30 mouse cellular contexts compared by ENCODE assay signal in the genomic region with DNA sequence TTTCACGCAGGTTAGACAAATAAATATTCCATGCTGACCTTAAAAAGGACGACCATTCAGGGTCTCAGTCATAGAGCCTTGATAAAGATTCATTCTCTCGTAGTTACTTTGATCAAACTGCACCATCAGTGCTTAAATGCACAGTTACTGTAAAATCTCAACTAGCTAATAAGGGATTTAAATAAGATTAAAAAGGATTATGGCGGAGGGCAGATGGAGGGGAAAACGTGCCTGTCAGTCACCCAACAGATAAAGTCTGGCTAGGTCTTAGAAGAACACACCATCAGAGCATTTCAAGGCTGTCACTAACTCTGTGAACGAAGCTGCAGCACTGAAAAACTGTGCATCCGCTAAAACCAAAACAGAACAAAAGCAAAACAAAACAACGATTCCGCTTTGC. TPM values are rescaled to one million over a fixed set of nuclear protein-coding genes. Genes with fewer than 3 reads are reported as not detected.
DNase-seq lines count a peak whose midpoint lies in the region; ATAC-seq and TF ChIP-seq lines count a peak whose summit lies in the region.
"Had no signal": no experiment of that assay in that cellular context is flagged by ENCODE, and none has a peak within 500 bp of the region (broad histone marks: within the 10 kb centered on the region; RNA-seq: fewer than 3 reads in every experiment).

No protein-coding gene starts in this region.

- no peak overlapping the region for H3K27ac ChIP-seq in forebrain, embryonic 14.5 days (ENCODE audit: low read depth, low read length)
- no peak overlapping the region for H3K27ac ChIP-seq in forebrain, embryonic 15.5 days (replicated peaks)
- H3K27ac ChIP-seq in hindbrain, postnatal 0 days = no peak overlapping the region
- no peak overlapping the region for H3K27ac ChIP-seq in hindbrain, embryonic 13.5 days
- H3K27ac ChIP-seq in midbrain, embryonic 15.5 days = no peak overlapping the region
- H3K27ac ChIP-seq: embryonic facial prominence, embryonic 15.5 days; kidney, embryonic 15.5 days; limb, embryonic 13.5 days; liver, embryonic 12.5 days; neural tube, embryonic 15.5 days had no signal

- no peaks in the 10 kb centered on the region for H3K36me3 ChIP-seq in forebrain, embryonic 14.5 days (ENCODE audit: control insufficient read depth, insufficient read depth, low read length)
- H3K36me3 ChIP-seq in forebrain, embryonic 15.5 days = no peaks in the 10 kb centered on the region
- H3K36me3 ChIP-seq in hindbrain, postnatal 0 days (ENCODE audit: insufficient read depth, low read length) = no peaks in the 10 kb centered on the region
- H3K36me3 ChIP-seq in hindbrain, embryonic 13.5 days = no peaks in the 10 kb centered on the region
- H3K36me3 ChIP-seq in midbrain, embryonic 15.5 days (replicated peaks) = no peaks in the 10 kb centered on the region
- H3K36me3 ChIP-seq: embryonic facial prominence, embryonic 15.5 days; kidney, embryonic 15.5 days; limb, embryonic 13.5 days; liver, embryonic 12.5 days; neural tube, embryonic 15.5 days had no signal

- H3K9me3 ChIP-seq in forebrain, embryonic 14.5 days (replicated peaks; ENCODE audit: control insufficient read depth, low read length) = no peaks in the 10 kb centered on the region
- H3K9me3 ChIP-seq in forebrain, embryonic 15.5 days = no peaks in the 10 kb centered on the region
- H3K9me3 ChIP-seq in hindbrain, postnatal 0 days (ENCODE audit: low read length) = no peaks in the 10 kb centered on the region
- H3K9me3 ChIP-seq in hindbrain, embryonic 13.5 days = no peaks in the 10 kb centered on the region
- H3K9me3 ChIP-seq in midbrain, embryonic 15.5 days = no peaks in the 10 kb centered on the region
- H3K9me3 ChIP-seq: embryonic facial prominence, embryonic 15.5 days; kidney, embryonic 15.5 days; limb, embryonic 13.5 days; liver, embryonic 12.5 days; neural tube, embryonic 15.5 days had no signal

- no peak overlapping the region for H3K4me3 ChIP-seq in forebrain, embryonic 14.5 days (ENCODE audit: low read depth, low read length)
- H3K4me3 ChIP-seq in forebrain, embryonic 15.5 days = no peak overlapping the region
- H3K4me3 ChIP-seq in hindbrain, postnatal 0 days (ENCODE audit: low read length) = no peak overlapping the region
- no peak overlapping the region for H3K4me3 ChIP-seq in hindbrain, embryonic 13.5 days
- H3K4me3 ChIP-seq in midbrain, embryonic 15.5 days = no peak overlapping the region
- H3K4me3 ChIP-seq: liver, embryonic 12.5 days had no signal

- no peak overlapping the region for H3K4me2 ChIP-seq in forebrain, embryonic 14.5 days (ENCODE audit: low read length)
- no peak overlapping the region for H3K4me2 ChIP-seq in forebrain, embryonic 15.5 days (replicated peaks)
- peak overlapping the region; percentile 69; the same call in 1 of the 2 replicates for H3K4me2 ChIP-seq in hindbrain, postnatal 0 days (ENCODE audit: low read depth, low read length)
- no peak overlapping the region for H3K4me2 ChIP-seq in hindbrain, embryonic 13.5 days
- H3K4me2 ChIP-seq in midbrain, embryonic 15.5 days = peak overlapping the region; percentile 78; the same call in 1 of the 2 replicates
- H3K4me2 ChIP-seq: liver, embryonic 12.5 days had no signal

- 37% methylated on average over 9 of the region's 9 CpGs for WGBS in forebrain, embryonic 14.5 days
- 38% methylated on average over 9 of the region's 9 CpGs for WGBS in forebrain, embryonic 15.5 days
- 70% methylated on average over 9 of the region's 9 CpGs for WGBS in hindbrain, postnatal 0 days
- WGBS in hindbrain, embryonic 13.5 days = 73% methylated on average over 9 of the region's 9 CpGs
- WGBS in midbrain, embryonic 15.5 days = 35% methylated on average over 9 of the region's 9 CpGs

- TF ChIP-seq CTCF in hindbrain, postnatal 0 days (IDR thresholded peaks at IDR 0.05; ENCODE audit: low read depth) = no peak

- DNase-seq in forebrain, embryonic 14.5 days (ENCODE audit: low spot score) = peak; percentile 22
- DNase-seq in hindbrain, postnatal 0 days (ENCODE audit: low spot score) = no peak
- DNase-seq in retina, postnatal 7 days (ENCODE audit: low read depth, low spot score) = peak; percentile 71
- DNase-seq in thymus, postnatal 25 days = no peak
- DNase-seq in heart, adult 8-10 months (ENCODE audit: low spot score) = no peak
- DNase-seq: adrenal gland, postnatal 10 days; cerebellum, adult 2 months; cerebellum, postnatal 36 days; embryo, embryonic 11 days; gastrocnemius, postnatal 10 days; kidney, postnatal 4 days; lung, adult 18-20 months; lung, postnatal 10 days had no signal

- H3K9ac ChIP-seq in forebrain, embryonic 14.5 days (ENCODE audit: low read length) = no peak overlapping the region
- H3K9ac ChIP-seq in forebrain, embryonic 15.5 days (replicated peaks) = no peak overlapping the region
- H3K9ac ChIP-seq in hindbrain, postnatal 0 days (replicated peaks; ENCODE audit: low read length) = no peak overlapping the region
- H3K9ac ChIP-seq in hindbrain, embryonic 13.5 days = no peak overlapping the region
- H3K9ac ChIP-seq in midbrain, embryonic 15.5 days = no peak overlapping the region
- H3K9ac ChIP-seq: embryonic facial prominence, embryonic 15.5 days; kidney, embryonic 15.5 days; limb, embryonic 13.5 days; liver, embryonic 12.5 days; neural tube, embryonic 15.5 days had no signal

- no peak for ATAC-seq in forebrain, embryonic 14.5 days
- ATAC-seq in forebrain, embryonic 15.5 days (replicated peaks) = no peak
- ATAC-seq in hindbrain, postnatal 0 days = no peak
- ATAC-seq in hindbrain, embryonic 13.5 days (ENCODE audit: low FRiP score) = no peak
- no peak for ATAC-seq in midbrain, embryonic 15.5 days (replicated peaks)
- ATAC-seq: intestine, embryonic 16.5 days; liver, embryonic 12.5 days had no signal

- peaks cover 6% of the 10 kb centered on the region; the same call in 1 of the 2 replicates for H3K27me3 ChIP-seq in forebrain, embryonic 14.5 days (replicated peaks; ENCODE audit: control insufficient read depth, insufficient read depth, low read length)
- peaks cover 16% of the 10 kb centered on the region for H3K27me3 ChIP-seq in forebrain, embryonic 15.5 days
- 0 out of 2 replicates have a peak, but pooled peaks cover 7% of the 10 kb centered on the region for H3K27me3 ChIP-seq in hindbrain, postnatal 0 days (ENCODE audit: insufficient read depth, low read length)
- peaks cover 50% of the 10 kb centered on the region for H3K27me3 ChIP-seq in hindbrain, embryonic 13.5 days
- peaks cover 10% of the 10 kb centered on the region; the same call in 1 of the 2 replicates for H3K27me3 ChIP-seq in midbrain, embryonic 15.5 days (replicated peaks)

- H3K4me1 ChIP-seq in forebrain, embryonic 14.5 days (ENCODE audit: control insufficient read depth, insufficient read depth, low read length) = 0 out of 2 replicates have a peak, but pooled peaks cover 4% of the 10 kb centered on the region
- 0 out of 2 replicates have a peak, but pooled peaks cover 14% of the 10 kb centered on the region for H3K4me1 ChIP-seq in forebrain, embryonic 15.5 days
- no peaks in the 10 kb centered on the region for H3K4me1 ChIP-seq in hindbrain, postnatal 0 days (ENCODE audit: insufficient read depth, low read length)
- H3K4me1 ChIP-seq in hindbrain, embryonic 13.5 days (replicated peaks) = peaks cover 11% of the 10 kb centered on the region; the same call in 1 of the 2 replicates
- H3K4me1 ChIP-seq in midbrain, embryonic 15.5 days = peaks cover 11% of the 10 kb centered on the region; the same call in 1 of the 2 replicates

RNA-seq across cellular contexts. Expression of a gene that starts 1.6 kb away (rescaled TPM):
- polyA plus RNA-seq in forebrain, embryonic 14.5 days (2014; fragmentation: Nextera tagmentation; extraction: Ambion mirVana) = 1.2 and 1.8 TPM in 2 replicates
- 0.93 and 1.6 TPM in 2 replicates for polyA plus RNA-seq in forebrain, embryonic 15.5 days (2015; fragmentation: Nextera tagmentation; extraction: Ambion mirVana)
- total RNA-seq in hindbrain, postnatal 0 days (2014; rRNA removed) = 0.18 and 1.2 TPM in 2 replicates
- 1.3 and 1.4 TPM in 2 replicates for polyA plus RNA-seq in hindbrain, postnatal 0 days (2015; fragmentation: Nextera tagmentation; extraction: Ambion mirVana)
- polyA plus RNA-seq in hindbrain, embryonic 13.5 days (2015; fragmentation: Nextera tagmentation; extraction: Ambion mirVana) = 0.84 and 1.2 TPM in 2 replicates
- polyA plus RNA-seq in midbrain, embryonic 15.5 days (2015; fragmentation: Nextera tagmentation; extraction: Ambion mirVana) = 1.8 and 2.2 TPM in 2 replicates
- total RNA-seq in heart, adult 8-10 months (2022) = not detected
- total RNA-seq: gastrocnemius, postnatal 10 days; granulocyte monocyte progenitor cell, adult 5-6 weeks; hematopoietic stem cell, adult 5-6 weeks had no signal
- polyA plus RNA-seq: spleen, adult 2 months had no signal

RNA-seq across cellular contexts. Expression of a gene that starts 32.9 kb away (rescaled TPM):
- not detected in 2 replicates for polyA plus RNA-seq in forebrain, embryonic 14.5 days (2014; fragmentation: Nextera tagmentation; extraction: Ambion mirVana)
- polyA plus RNA-seq in forebrain, embryonic 15.5 days (2015; fragmentation: Nextera tagmentation; extraction: Ambion mirVana) = not detected in 2 replicates
- not detected in 2 replicates for total RNA-seq in hindbrain, postnatal 0 days (2014; rRNA removed)
- polyA plus RNA-seq in hindbrain, postnatal 0 days (2015; fragmentation: Nextera tagmentation; extraction: Ambion mirVana) = not detected in 2 replicates
- not detected in 2 replicates for polyA plus RNA-seq in hindbrain, embryonic 13.5 days (2015; fragmentation: Nextera tagmentation; extraction: Ambion mirVana)
- not detected in 2 replicates for polyA plus RNA-seq in midbrain, embryonic 15.5 days (2015; fragmentation: Nextera tagmentation; extraction: Ambion mirVana)
- not detected for total RNA-seq in heart, adult 8-10 months (2022)
- total RNA-seq: adrenal gland, postnatal 10 days; gastrocnemius, postnatal 10 days; granulocyte monocyte progenitor cell, adult 5-6 weeks; hematopoietic stem cell, adult 5-6 weeks; left cerebral cortex, adult 18-20 months; left cerebral cortex, postnatal 25 days had no signal
- polyA plus RNA-seq: cerebellum, adult 2 months; embryonic facial prominence, embryonic 15.5 days; frontal cortex, adult 2 months; heart, embryonic 11.5 days; heart, postnatal 0 days; intestine, embryonic 16.5 days; kidney, embryonic 15.5 days; limb, embryonic 13.5 days; liver, embryonic 12.5 days; neural tube, embryonic 15.5 days had no signal

RNA-seq across cellular contexts. Expression of a gene that starts 36.2 kb away (rescaled TPM):
- 0.08 TPM in 1 of 2 replicates, not detected in the other for polyA plus RNA-seq in forebrain, embryonic 14.5 days (2014; fragmentation: Nextera tagmentation; extraction: Ambion mirVana)
- polyA plus RNA-seq in forebrain, embryonic 15.5 days (2015; fragmentation: Nextera tagmentation; extraction: Ambion mirVana) = not detected in 2 replicates
- not detected in 2 replicates for total RNA-seq in hindbrain, postnatal 0 days (2014; rRNA removed)
- polyA plus RNA-seq in hindbrain, postnatal 0 days (2015; fragmentation: Nextera tagmentation; extraction: Ambion mirVana) = 0.23 TPM in 1 of 2 replicates, not detected in the other
- polyA plus RNA-seq in hindbrain, embryonic 13.5 days (2015; fragmentation: Nextera tagmentation; extraction: Ambion mirVana) = not detected in 2 replicates
- not detected in 2 replicates for polyA plus RNA-seq in midbrain, embryonic 15.5 days (2015; fragmentation: Nextera tagmentation; extraction: Ambion mirVana)
- total RNA-seq in heart, adult 8-10 months (2022) = not detected
- total RNA-seq: adrenal gland, postnatal 10 days; gastrocnemius, postnatal 10 days; granulocyte monocyte progenitor cell, adult 5-6 weeks; hematopoietic stem cell, adult 5-6 weeks had no signal
- polyA plus RNA-seq: embryonic facial prominence, embryonic 15.5 days; heart, embryonic 11.5 days; heart, postnatal 0 days; kidney, embryonic 15.5 days; limb, embryonic 13.5 days; liver, embryonic 12.5 days; neural tube, embryonic 15.5 days; spleen, adult 2 months had no signal

Comparison
In these comparisons a context has a peak if more than half of its experiments do, and no peak if none do; other contexts are left out.
1. H3K4me2 ChIP-seq: peak in hindbrain, postnatal 0 days (single experiment) and midbrain, embryonic 15.5 days (single experiment); none in forebrain, embryonic 14.5 days (single experiment), forebrain, embryonic 15.5 days (single experiment) and hindbrain, embryonic 13.5 days (single experiment).
2. DNase-seq: peak in forebrain, embryonic 14.5 days (single experiment) and retina, postnatal 7 days (single experiment); none in hindbrain, postnatal 0 days (single experiment), thymus, postnatal 25 days (single experiment) and heart, adult 8-10 months (single experiment).